Mouse (Mus musculus): ENCODE results near the gene Ccn2. TPM values are rescaled to one million over a fixed set of nuclear protein-coding genes. Genes with fewer than 3 reads are reported as not detected.

Ccn2 gene
- 1 to 10 TPM; 6.9 to 7.4 TPM for total RNA-seq (2021)

- DNase-seq (ENCODE audit: extremely low spot score in 1 of 2, low spot score in 1 of 2): peak; percentile 19 to 30
Observed at GRCm38 (mm10) chr10:24595250-24596002, at the start of gene Ccn2. Gene Ccn2, plus strand, starts transcription at chr10:24595442.

DNA sequence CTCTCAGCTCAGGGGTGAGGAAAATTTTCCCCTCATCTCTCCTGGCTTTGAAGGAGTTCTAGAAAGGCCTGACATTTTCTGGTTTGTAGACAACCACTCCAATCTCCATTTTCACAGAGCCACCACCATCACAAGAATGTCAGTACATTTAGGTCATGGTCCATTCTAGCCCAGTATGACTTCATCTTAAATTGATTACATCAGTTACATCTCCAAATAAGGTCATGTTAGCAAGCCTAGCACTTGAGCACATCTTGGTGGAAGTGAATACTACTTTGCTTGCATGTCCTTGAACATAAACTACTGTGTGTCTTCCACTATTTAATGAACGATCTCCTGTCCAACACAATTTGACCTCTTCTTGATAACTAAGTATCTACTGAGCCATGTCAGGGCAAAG lies 42.4 kb upstream of the Ccn2 start:
- no peak for DNase-seq (ENCODE audit: extremely low spot score in 1 of 2, low spot score in 1 of 2)

GRCm38 (mm10) chr10:24554091-24554490 lies 41.2 kb upstream of the Ccn2 start:
- no peak for DNase-seq (ENCODE audit: extremely low spot score in 1 of 2, low spot score in 1 of 2)

- DNase-seq (ENCODE audit: extremely low spot score in 1 of 2, low spot score in 1 of 2): no peak
Observed at GRCm38 (mm10) chr10:24558366-24558765, 36.9 kb upstream of the Ccn2 start.

- no peak for DNase-seq (ENCODE audit: extremely low spot score in 1 of 2, low spot score in 1 of 2)
Observed at GRCm38 (mm10) chr10:24569691-24570420, 25.4 kb upstream of the Ccn2 start.

DNA sequence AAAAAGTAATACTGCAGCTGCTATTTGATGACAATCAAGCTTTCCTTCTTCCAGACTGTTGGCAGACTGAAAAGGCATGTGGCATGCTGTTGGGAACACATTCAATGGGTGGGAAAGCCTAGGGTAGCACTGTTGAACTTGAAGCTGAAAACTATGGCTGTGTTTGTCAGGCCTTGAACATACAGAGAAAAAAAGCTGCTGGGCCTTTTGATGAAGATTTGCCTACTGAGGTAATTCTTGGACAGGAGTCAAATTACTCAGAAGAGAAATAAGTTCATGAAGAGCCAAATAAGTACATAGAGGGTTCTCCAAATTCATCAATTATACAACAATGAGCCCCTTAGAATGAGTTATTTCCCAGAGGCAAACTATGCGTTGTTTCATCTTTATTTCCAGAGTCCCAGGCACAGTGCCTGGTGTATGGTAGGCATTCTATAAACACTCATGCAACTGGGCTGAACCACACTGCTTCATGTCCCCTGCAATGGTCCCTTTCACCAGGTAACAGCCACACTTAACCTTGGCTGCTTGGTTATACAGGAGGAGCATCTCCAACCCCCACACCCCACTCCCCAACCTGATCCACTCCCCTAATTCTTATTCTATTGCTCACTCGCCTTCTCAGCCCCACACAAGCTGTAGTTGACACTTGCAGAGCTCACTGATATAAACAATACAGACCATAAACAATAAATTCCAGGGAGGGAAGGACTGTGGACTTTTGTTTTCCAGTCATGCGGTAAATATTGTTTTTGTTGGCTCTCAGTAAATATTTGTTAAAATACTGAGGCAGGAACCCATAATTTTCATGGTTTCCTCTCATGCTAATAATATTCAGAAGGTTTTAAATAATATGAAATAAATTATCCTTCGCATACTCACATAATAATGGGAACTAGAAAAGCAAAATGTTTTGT lies 22.9 kb upstream of the Ccn2 start:
- no peak for DNase-seq (ENCODE audit: extremely low spot score in 1 of 2, low spot score in 1 of 2)

DNA sequence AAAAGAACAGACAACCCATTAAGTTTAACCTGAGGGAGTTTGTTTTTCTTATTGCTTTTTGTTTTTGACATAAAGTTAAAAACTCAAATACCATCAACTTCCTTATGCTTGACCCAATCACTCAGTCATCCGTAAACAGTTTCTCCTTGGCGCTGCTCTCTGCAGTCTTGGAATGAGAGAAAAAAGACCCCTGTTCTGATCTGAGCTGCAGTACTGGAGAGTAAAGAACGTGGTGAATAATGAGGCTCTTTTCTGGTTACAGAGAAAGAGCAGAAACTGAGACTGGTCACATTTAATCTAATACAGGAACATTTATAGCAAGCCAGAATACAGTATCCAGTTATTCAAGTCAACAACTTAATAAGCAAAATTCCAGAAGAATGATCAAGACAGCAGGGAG lies 21.8 kb upstream of the Ccn2 start:
- no peak for DNase-seq (ENCODE audit: extremely low spot score in 1 of 2, low spot score in 1 of 2)

- no peak for DNase-seq (ENCODE audit: extremely low spot score in 1 of 2, low spot score in 1 of 2)
Observed at GRCm38 (mm10) chr10:24581076-24581475, 14.2 kb upstream of the Ccn2 start.

- DNase-seq (ENCODE audit: extremely low spot score in 1 of 2, low spot score in 1 of 2): no peak
Observed at GRCm38 (mm10) chr10:24588824-24589223, 6.4 kb upstream of the Ccn2 start.

DNA sequence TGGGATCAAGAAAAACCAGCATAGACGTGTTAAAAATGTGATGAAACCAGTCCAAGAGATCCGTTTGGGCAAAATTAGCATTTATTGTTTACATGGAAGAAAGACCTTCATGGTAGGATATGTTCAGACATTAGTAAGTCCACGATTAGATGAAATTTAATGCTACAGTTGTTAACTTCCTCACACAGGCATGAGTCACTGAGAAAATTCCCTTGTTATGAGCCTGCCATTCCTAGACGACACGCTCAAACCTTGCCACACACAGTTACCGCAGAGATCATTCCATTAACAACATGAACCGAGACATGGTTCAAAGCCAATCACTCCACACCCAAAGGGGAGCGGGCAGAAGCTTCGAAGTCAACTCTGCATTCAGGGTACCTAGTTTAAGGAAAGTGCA lies 6.0 kb upstream of the Ccn2 start:
- no peak for DNase-seq (ENCODE audit: extremely low spot score in 1 of 2, low spot score in 1 of 2)

- DNase-seq (ENCODE audit: extremely low spot score in 1 of 2, low spot score in 1 of 2): no peak
Observed at GRCm38 (mm10) chr10:24590546-24590945, 4.7 kb upstream of the Ccn2 start.

GRCm38 (mm10) chr10:24591136-24591535 lies 4.1 kb upstream of the Ccn2 start:
- DNase-seq (ENCODE audit: extremely low spot score in 1 of 2, low spot score in 1 of 2): peak; percentile 65 to 93

DNA sequence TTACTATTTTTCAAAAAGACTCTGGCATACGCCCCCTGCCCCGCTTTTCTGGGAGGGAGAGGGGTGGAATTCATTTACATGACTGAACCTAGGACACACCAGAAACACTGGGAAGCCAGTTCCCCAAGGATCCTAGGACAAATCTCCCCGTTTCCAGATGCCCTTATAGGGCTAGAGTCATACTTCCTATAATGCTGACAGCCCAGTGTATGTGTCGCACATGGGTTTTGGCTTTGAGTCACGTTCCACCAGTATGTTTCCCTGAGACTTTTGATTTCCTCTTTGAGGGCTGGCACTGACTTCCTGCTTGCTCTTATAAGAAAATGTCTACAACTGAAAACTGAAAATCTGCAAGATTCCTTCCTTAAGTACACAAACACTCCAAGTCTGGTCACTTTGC lies 3.5 kb upstream of the Ccn2 start:
- DNase-seq (ENCODE audit: extremely low spot score in 1 of 2, low spot score in 1 of 2): no peak

DNA sequence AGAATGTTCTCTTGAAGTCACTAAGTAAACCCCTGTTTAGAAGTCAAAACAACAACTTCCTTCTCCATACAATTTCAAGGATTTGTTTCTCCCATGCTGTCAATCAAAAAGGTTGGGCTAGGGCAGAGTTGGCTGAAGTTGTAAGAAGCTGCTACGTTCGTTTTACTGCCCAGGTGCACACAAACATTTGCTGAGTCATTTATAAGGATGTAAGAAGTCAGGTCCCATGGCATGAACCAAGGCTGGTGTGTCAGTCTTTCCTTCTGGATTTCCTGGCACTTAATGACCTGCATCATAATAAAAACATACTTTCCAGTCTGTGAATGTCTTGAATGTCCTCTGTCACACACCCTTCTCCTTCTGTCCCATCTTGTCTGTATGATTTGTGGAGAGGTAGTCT lies 2.9 kb upstream of the Ccn2 start:
- no peak for DNase-seq (ENCODE audit: extremely low spot score in 1 of 2, low spot score in 1 of 2)

DNA sequence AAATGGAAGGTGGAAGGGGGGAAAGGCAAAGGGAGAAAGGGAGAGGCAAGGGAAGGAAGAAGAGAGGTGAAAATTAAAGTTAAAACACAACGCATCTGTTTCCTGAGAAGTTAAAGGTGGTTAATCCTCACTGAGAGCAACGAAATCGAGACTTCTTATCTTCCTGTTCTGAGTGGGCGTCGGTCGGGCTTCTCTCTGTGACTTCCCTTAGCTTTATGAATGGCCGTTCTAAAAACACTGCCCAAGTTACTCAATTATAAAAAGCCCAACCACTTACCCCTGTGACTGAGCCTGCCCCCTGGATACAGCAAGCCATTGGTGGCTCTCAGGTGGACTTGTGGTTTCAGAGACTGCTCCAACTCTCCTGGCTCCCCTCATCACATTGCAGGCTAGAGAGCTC lies 2.3 kb upstream of the Ccn2 start:
- DNase-seq (ENCODE audit: extremely low spot score in 1 of 2, low spot score in 1 of 2): no peak

DNA sequence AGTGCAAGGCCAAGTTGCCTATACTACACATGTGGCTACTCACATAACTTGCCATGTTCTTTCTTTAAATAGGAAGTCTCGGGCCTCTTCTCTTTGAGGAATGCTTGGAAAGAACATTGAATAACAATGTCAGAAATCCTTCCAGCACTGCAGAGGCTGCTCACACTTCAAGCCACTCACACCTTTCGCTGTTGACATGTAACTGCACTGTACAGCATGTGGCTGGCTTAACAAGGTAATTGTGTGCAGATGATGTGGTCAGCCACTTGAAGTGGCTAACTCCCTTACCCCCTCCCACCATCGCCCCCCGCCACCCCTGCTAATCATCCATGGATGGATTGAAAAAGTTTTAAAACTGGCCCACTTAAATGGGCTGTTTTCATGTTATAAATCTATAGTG lies 1.7 kb upstream of the Ccn2 start:
- no peak for DNase-seq (ENCODE audit: extremely low spot score in 1 of 2, low spot score in 1 of 2)

DNA sequence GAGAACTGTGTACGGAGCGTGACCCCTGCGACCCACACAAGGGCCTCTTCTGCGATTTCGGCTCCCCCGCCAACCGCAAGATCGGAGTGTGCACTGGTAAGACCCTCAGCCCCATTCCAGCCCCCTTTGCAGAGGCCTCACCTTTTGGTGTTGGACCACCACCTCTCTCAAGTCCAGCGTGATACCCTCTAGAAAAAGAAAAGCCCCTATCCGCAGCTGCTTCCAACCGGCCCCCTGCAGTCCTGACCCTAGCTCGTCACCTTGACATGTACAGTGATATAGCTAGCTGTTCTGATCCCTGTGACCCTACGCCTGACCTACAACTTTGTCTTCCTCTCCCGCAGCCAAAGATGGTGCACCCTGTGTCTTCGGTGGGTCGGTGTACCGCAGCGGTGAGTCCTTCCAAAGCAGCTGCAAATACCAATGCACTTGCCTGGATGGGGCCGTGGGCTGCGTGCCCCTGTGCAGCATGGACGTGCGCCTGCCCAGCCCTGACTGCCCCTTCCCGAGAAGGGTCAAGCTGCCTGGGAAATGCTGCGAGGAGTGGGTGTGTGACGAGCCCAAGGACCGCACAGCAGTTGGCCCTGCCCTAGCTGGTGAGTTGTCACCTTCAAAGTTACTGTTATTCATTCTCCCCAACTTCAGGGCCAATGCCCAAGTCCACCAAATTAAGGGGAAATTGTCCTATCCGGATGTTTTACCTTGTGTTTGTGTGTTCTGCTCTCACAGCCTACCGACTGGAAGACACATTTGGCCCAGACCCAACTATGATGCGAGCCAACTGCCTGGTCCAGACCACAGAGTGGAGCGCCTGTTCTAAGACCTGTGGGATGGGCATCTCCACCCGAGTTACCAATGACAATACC lies 994 bp downstream of the Ccn2 start:
- no peak for DNase-seq (ENCODE audit: extremely low spot score in 1 of 2, low spot score in 1 of 2)

DNA sequence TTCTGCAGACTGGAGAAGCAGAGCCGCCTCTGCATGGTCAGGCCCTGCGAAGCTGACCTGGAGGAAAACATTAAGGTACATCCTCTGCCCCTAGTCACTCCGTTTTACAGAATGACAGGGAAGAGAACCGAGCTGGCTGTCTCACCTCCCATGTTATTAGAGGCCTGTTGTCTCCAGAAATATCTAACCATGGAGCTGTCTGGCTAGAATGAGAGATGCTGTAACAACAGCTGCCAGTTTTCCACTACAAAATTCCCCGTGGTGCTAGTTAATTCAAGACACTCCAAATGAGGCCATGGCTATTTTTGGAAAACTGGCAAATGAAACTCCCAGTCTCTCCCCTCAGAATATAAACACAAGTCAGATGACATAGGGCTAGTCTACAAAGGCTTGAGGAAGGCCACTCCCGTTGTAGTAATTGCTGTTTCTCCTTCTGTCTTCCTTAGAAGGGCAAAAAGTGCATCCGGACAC lies 1.7 kb downstream of the Ccn2 start:
- DNase-seq (ENCODE audit: extremely low spot score in 1 of 2, low spot score in 1 of 2): no peak

DNA sequence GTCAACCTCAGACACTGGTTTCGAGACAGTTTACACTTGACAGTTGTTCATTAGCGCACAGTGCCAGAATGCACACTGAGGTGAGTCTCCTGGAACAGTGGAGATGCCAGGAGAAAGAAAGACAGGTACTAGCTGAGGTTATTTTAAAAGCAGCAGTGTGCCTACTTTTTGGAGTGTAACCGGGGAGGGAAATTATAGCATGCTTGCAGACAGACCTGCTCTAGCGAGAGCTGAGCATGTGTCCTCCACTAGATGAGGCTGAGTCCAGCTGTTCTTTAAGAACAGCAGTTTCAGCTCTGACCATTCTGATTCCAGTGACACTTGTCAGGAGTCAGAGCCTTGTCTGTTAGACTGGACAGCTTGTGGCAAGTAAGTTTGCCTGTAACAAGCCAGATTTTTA lies 2.5 kb downstream of the Ccn2 start:
- DNase-seq (ENCODE audit: extremely low spot score in 1 of 2, low spot score in 1 of 2): no peak

DNA sequence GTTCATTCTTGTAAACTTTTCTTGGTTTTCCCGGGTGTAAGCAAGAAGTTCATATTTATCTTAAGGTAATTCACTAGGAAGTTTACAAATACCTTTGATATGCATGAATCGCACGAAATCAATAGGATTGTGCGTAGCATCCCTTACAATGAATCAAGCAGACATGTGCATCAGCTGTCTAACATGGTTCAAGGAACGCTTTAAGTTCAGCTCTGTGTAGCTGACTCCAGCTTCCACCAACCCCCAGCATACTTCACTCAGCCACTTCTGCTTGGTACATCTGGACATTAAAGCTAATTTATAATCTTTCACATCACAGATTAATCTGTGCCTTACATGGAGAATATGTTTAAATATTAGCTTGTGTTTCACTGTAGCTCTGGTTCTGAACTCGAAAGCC lies 3.5 kb downstream of the Ccn2 start:
- DNase-seq (ENCODE audit: extremely low spot score in 1 of 2, low spot score in 1 of 2): no peak
